Mouse (Mus musculus) liver, embryonic 14.5 days (tissue): ENCODE results near the gene Donson. TPM values are rescaled to one million over a fixed set of nuclear protein-coding genes. Genes with fewer than 3 reads are reported as not detected.

Experiments used
- ATAC-seq: fragments of 200-750 bp; cut with Nextera tagmentation; 2 replicates; pipeline ENCODE4 v1.8.0; 2017; ENCODE audit warnings: moderate number of reproducible peaks, mild to moderate bottlenecking, moderate library complexity; ENCODE audit not compliant: insufficient read depth
- DNase-seq, 3 experiments: peaks; one replicate each; pipeline ENCODE4 v3.0.0-alpha.2; 2012 to 2013; ENCODE audit warnings: low read depth in 3 of 3, low spot score in 3 of 3
- H3K27ac ChIP-seq: fragments of 300-500 bp; sonication (generic); 2 replicates; pipeline ENCODE4 v1.5.1; 2014; ENCODE audit warnings: moderate library complexity, mild to moderate bottlenecking, control low read depth, inconsistent platforms
- H3K27me3 ChIP-seq: fragments of 300-500 bp; sonication (generic); 2 replicates; pipeline ENCODE4 v1.6.1; 2014; ENCODE audit warnings: mild to moderate bottlenecking, low read length, moderate library complexity; ENCODE audit not compliant: control insufficient read depth, insufficient read depth
- H3K36me3 ChIP-seq: fragments of 300-500 bp; sonication (generic); replicated peaks from 2 replicates; pipeline ENCODE4 v1.6.1; 2014; ENCODE audit warnings: low read depth; ENCODE audit not compliant: control insufficient read depth, insufficient read depth
- H3K4me1 ChIP-seq, 2 experiments: fragments of 200-500 bp in 1 of 2; fragments of 300-500 bp in 1 of 2; sonication (generic) in 1 of 2; replicated peaks; 2 replicates each; pipeline ENCODE4 v1.6.1; 2012 to 2014; ENCODE audit warnings: antibody characterized with exemption in 1 of 2, inconsistent platforms in 1 of 2, low read length in 1 of 2; ENCODE audit not compliant: control insufficient read depth in 2 of 2, insufficient read depth in 2 of 2
- H3K4me2 ChIP-seq: fragments of 300-500 bp; sonication (generic); 2 replicates; pipeline ENCODE4 v1.6.1; 2014; ENCODE audit warnings: low read depth, mild to moderate bottlenecking, control low read depth, moderate library complexity
- H3K4me3 ChIP-seq, 2 experiments: fragments of 200-500 bp in 1 of 2; fragments of 300-500 bp in 1 of 2; sonication (generic) in 1 of 2; 2 replicates each; pipeline ENCODE4 v1.5.1; 2012 to 2014; ENCODE audit warnings: low read depth in 2 of 2, low read length in 2 of 2, mild to moderate bottlenecking in 2 of 2, control low read depth in 1 of 2, inconsistent platforms in 1 of 2, moderate library complexity in 1 of 2; ENCODE audit not compliant: insufficient read depth in 1 of 2
- H3K9ac ChIP-seq: fragments of 300-500 bp; sonication (generic); replicated peaks from 2 replicates; pipeline ENCODE4 v1.6.1; 2014; ENCODE audit warnings: mild to moderate bottlenecking, control low read depth, moderate library complexity
- H3K9me3 ChIP-seq: fragments of 300-500 bp; sonication (generic); 2 replicates; pipeline ENCODE4 v1.6.1; 2016; ENCODE audit warnings: low read length, mixed read lengths; ENCODE audit not compliant: control insufficient read depth
- CTCF ChIP-seq: IDR thresholded peaks from 2 replicates; pipeline ENCODE4 v1.5.1; 2016; ENCODE audit warnings: antibody characterized with exemption, low read depth, control low read depth
- EP300 ChIP-seq: IDR thresholded peaks from 2 replicates; pipeline ENCODE4 v1.6.1; 2016; ENCODE audit warnings: antibody characterized with exemption, low read depth
- WGBS: fragments of 180-500 bp; shearing (Covaris S2); extraction: QIAGEN DNeasy Blood & Tissue Kit; methylation state at CpG from one replicate; pipeline ENCODE4 v1.1.7; 2014; ENCODE audit not compliant: insufficient replicate concordance; 5-methylcytosine and 5-hydroxymethylcytosine counted together
- polyA plus RNA-seq, 2 experiments: library from polyadenylated mRNA; depleted of rRNA in 1 of 2; stranded (reverse) in 1 of 2; unstranded in 1 of 2; fragments of >200 nt; fragmentation: Nextera tagmentation in 1 of 2; extraction: Ambion mirVana in 1 of 2; gene quantifications; 2 replicates each; pipeline versions ENCODE4 v1.2.1 to v1.2.3; 2012 to 2014

Gene Donson
- polyA plus RNA-seq, 2 experiments: 26.2 to 32.0 TPM

DNA sequence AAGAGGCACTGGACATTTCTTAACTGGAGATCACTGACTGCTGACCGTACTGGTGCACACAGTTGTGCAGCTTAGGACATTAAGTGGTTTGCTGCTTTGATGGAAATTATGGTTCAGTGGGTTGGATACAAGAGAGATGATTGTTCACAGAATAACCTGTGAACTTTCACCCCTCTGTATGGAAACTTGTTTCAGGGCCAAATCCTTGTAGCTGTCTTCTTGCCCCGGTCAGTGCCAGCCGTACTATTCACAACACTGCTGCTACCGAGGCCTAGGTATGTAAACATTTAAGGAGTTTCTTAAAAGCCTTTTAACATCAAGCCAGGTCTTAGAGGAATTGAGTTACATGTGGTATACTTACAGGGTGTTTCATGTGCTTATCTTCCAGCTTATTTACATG, 14.1 kb downstream of the Donson start:
- Histone ChIP-seq H3K27me3 (no peaks in the 10 kb centered on the region), H3K4me1 (no peaks in the 10 kb centered on the region), H3K36me3 (peaks cover 88% of the 10 kb centered on the region), H3K4me3 (no peak overlapping the region), H3K9ac (no peak overlapping the region), H3K9me3 (no peaks in the 10 kb centered on the region), H3K27ac (no peak overlapping the region), H3K4me2 (no peak overlapping the region)
- WGBS: 86% methylated on average over 4 of the region's 4 CpGs
- TF ChIP-seq CTCF: no peak
- TF ChIP-seq EP300: no peak
- ATAC-seq (no peak), DNase-seq (no peak)

DNA sequence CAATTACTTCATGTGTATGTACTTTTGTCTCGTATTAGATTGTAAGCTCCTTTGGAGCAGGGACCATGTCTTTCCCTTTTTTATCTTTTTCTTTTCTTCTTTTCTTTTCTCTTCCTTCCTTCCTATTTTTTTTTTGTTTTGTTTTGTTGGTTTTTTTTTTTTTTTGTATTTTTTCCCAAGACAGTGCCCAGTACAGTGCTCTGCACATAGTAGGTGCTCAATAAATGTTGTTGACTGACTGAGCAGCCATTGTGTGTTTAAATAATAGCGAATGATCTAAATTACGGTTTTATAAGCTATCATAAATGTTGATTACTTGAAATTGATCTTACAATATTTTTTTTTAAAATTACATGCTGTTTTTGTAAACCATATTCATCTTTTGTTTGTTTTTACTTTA, 24.8 kb downstream of the Donson start:
- DNase-seq (no peak), ATAC-seq (no peak)
- Histone ChIP-seq H3K9me3 (no peaks in the 10 kb centered on the region; the same call in 1 of the 2 replicates), H3K9ac (no peak overlapping the region), H3K36me3 (peaks cover 90% of the 10 kb centered on the region), H3K4me1 (no peaks in the 10 kb centered on the region), H3K27me3 (no peaks in the 10 kb centered on the region), H3K4me2 (no peak overlapping the region), H3K4me3 (no peak overlapping the region), H3K27ac (no peak overlapping the region)
- WGBS: 94% methylated on average over 3 of the region's 3 CpGs
- no peak for TF ChIP-seq EP300
- TF ChIP-seq CTCF: no peak

DNA sequence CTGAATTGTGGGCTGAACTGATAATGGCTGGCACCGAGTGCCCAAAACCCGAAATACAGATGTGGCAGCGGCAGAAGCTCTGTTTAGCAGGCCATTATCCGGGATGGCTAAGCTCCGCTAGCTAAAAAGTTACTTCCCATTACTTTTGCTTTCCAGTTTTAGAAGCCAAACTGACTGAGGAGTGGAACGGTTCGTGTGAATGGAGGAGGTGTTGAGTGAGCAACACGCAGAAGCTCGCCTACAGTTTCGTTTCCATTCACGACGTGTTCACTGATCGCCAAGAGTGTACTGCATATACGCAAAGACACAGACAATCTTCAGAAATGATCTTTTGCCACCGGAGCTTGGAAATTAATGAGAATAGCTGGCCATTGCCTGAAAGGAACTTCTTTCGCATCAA, 26.2 kb downstream of the Donson start:
- H3K9me3 ChIP-seq: no peaks in the 10 kb centered on the region; the same call in 1 of the 2 replicates
- DNase-seq: no peak
- ATAC-seq: no peak
- WGBS: 93% methylated on average over 16 of the region's 16 CpGs
- no peak overlapping the region for H3K4me2 ChIP-seq
- H3K27ac ChIP-seq: no peak overlapping the region
- no peaks in the 10 kb centered on the region for H3K27me3 ChIP-seq
- H3K9ac ChIP-seq: no peak overlapping the region
- H3K4me1 ChIP-seq: no peaks in the 10 kb centered on the region
- peaks cover 95% of the 10 kb centered on the region for H3K36me3 ChIP-seq
- TF ChIP-seq CTCF: no peak
- no peak for TF ChIP-seq EP300
- H3K4me3 ChIP-seq: no peak overlapping the region

DNA sequence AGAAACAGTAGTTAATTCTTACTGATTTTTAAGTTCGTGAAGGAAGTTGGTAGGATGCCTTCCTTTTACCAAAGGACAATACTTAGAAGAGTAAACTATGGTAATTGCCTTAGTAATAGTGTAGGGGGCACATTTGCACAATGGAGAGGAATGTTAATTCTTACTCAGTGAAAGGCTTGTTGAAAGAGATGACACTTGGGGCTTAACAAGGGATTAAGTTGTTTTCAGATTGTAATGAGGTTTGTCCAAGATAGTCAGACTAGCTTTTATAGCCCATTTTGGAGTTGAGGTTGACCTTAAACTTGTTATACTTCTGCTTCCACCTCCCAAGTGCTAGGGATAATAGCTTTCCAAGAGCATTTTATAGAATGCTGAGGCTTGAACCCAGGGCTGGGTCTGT, 27.2 kb downstream of the Donson start:
- no peaks in the 10 kb centered on the region; the same call in 1 of the 2 replicates for H3K9me3 ChIP-seq
- no peak for TF ChIP-seq EP300
- H3K27ac ChIP-seq: no peak overlapping the region
- peaks cover 95% of the 10 kb centered on the region for H3K36me3 ChIP-seq
- no peak overlapping the region for H3K4me2 ChIP-seq
- H3K4me1 ChIP-seq: no peaks in the 10 kb centered on the region
- WGBS: 89% methylated on average over 1 of the region's 1 CpGs
- H3K9ac ChIP-seq: no peak overlapping the region
- no peaks in the 10 kb centered on the region for H3K27me3 ChIP-seq
- no peak for ATAC-seq
- no peak overlapping the region for H3K4me3 ChIP-seq
- no peak for DNase-seq

DNA sequence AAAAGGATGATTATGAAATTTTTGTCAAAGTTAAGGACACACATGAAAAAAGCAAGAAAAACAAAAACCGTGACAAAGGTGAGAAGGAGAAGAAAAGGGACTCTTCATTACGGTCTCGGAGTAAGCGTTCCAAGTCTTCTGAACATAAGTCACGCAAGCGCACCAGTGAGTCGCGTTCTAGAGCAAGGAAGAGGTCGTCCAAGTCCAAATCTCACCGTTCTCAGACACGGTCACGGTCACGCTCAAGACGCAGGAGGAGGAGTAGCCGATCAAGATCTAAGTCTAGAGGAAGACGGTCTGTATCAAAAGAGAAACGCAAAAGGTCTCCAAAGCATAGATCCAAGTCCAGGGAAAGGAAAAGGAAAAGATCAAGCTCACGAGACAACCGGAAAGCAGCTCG, 28.8 kb downstream of the Donson start:
- Histone ChIP-seq H3K4me3 (no peak overlapping the region), H3K27me3 (no peaks in the 10 kb centered on the region), H3K9ac (no peak overlapping the region), H3K9me3 (no peaks in the 10 kb centered on the region; the same call in 1 of the 2 replicates), H3K27ac (no peak overlapping the region), H3K4me1 (no peaks in the 10 kb centered on the region), H3K4me2 (no peak overlapping the region), H3K36me3 (peaks cover 95% of the 10 kb centered on the region)
- ATAC-seq: no peak
- TF ChIP-seq EP300: no peak
- TF ChIP-seq CTCF: no peak
- 96% methylated on average over 20 of the region's 20 CpGs for WGBS
- DNase-seq: no peak

DNA sequence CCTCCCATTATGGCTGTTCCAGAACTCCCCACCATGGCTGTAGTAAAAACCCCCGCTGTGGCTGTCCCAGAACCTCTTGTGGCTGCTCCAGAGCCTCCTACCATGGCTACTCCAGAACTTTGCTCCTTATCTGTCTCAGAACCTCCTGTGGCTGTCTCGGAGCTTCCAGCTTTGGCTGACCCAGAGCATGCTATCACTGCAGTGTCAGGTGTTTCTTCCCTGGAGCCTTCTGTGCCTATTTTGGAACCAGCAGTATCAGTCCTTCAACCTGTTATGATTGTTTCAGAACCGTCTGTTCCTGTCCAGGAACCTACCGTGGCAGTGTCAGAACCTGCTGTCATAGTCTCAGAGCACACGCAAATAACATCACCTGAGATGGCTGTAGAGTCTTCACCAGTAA, 30.1 kb downstream of the Donson start:
- WGBS: 88% methylated on average over 5 of the region's 5 CpGs
- ATAC-seq: no peak
- TF ChIP-seq EP300 (no peak), CTCF (no peak)
- Histone ChIP-seq H3K27me3 (no peaks in the 10 kb centered on the region), H3K27ac (no peak overlapping the region), H3K36me3 (peaks cover 94% of the 10 kb centered on the region), H3K9ac (no peak overlapping the region), H3K4me2 (no peak overlapping the region), H3K4me3 (no peak overlapping the region), H3K4me1 (no peaks in the 10 kb centered on the region), H3K9me3 (no peaks in the 10 kb centered on the region; the same call in 1 of the 2 replicates)
- DNase-seq: no peak
